In genomic region chr4:129974285-129974684, GRCm38 (mm10) we compare ENCODE assay signal across 39 mouse cellular contexts. TPM values are rescaled to one million over a fixed set of nuclear protein-coding genes. Genes with fewer than 3 reads are reported as not detected.
"Had no signal": no experiment of that assay in that cellular context is flagged by ENCODE, and none has a peak within 500 bp of the region (broad histone marks: within the 10 kb centered on the region; RNA-seq: fewer than 3 reads in every experiment).

No protein-coding gene starts in this region.

- H3K9ac ChIP-seq: limb, embryonic 12.5 days; limb, embryonic 13.5 days; limb, embryonic 15.5 days; liver, embryonic 12.5 days; liver, embryonic 13.5 days; liver, embryonic 14.5 days; liver, embryonic 15.5 days; liver, postnatal 0 days; lung, embryonic 14.5 days; lung, embryonic 15.5 days; midbrain, embryonic 12.5 days; midbrain, embryonic 13.5 days; midbrain, embryonic 15.5 days had no signal

- H3K27ac ChIP-seq: left cerebral cortex, adult 2 months; limb, embryonic 10.5 days; limb, embryonic 12.5 days; limb, embryonic 13.5 days; limb, embryonic 15.5 days; liver, embryonic 12.5 days; liver, embryonic 13.5 days; liver, embryonic 14.5 days; liver, embryonic 15.5 days; lung, embryonic 15.5 days; macrophage; midbrain, embryonic 10.5 days; midbrain, embryonic 12.5 days; midbrain, embryonic 13.5 days; midbrain, embryonic 15.5 days had no signal

- H3K36me3 ChIP-seq: limb, embryonic 10.5 days; limb, embryonic 12.5 days; limb, embryonic 13.5 days; limb, embryonic 15.5 days; liver, embryonic 12.5 days; liver, embryonic 13.5 days; liver, embryonic 15.5 days; lung, embryonic 15.5 days; midbrain, embryonic 10.5 days; midbrain, embryonic 12.5 days; midbrain, embryonic 13.5 days; midbrain, embryonic 15.5 days had no signal

- H3K4me3 ChIP-seq: left cerebral cortex, adult 2 months; limb, embryonic 10.5 days; limb, embryonic 12.5 days; limb, embryonic 13.5 days; limb, embryonic 15.5 days; liver, embryonic 12.5 days; liver, embryonic 13.5 days; liver, embryonic 15.5 days; lung, embryonic 15.5 days; megakaryocyte, embryonic 14.5 days; midbrain, embryonic 10.5 days; midbrain, embryonic 12.5 days; midbrain, embryonic 13.5 days; midbrain, embryonic 15.5 days; myocyte had no signal

- ATAC-seq: liver, embryonic 12.5 days; liver, postnatal 0 days; lung, postnatal 0 days; midbrain, embryonic 13.5 days; midbrain, embryonic 15.5 days; midbrain, embryonic 16.5 days had no signal

- H3K4me2 ChIP-seq: limb, embryonic 12.5 days; limb, embryonic 13.5 days; limb, embryonic 15.5 days; liver, embryonic 11.5 days; liver, embryonic 12.5 days; liver, embryonic 13.5 days; liver, embryonic 15.5 days; lung, embryonic 14.5 days; lung, embryonic 15.5 days; midbrain, embryonic 11.5 days; midbrain, embryonic 12.5 days; midbrain, embryonic 13.5 days; midbrain, embryonic 15.5 days had no signal

- H3K9me3 ChIP-seq: limb, embryonic 10.5 days; limb, embryonic 12.5 days; limb, embryonic 13.5 days; limb, embryonic 15.5 days; liver, embryonic 12.5 days; liver, embryonic 13.5 days; liver, embryonic 15.5 days; lung, embryonic 15.5 days; megakaryocyte, embryonic 14.5 days; midbrain, embryonic 10.5 days; midbrain, embryonic 12.5 days; midbrain, embryonic 13.5 days; midbrain, embryonic 15.5 days had no signal

- H3K4me1 ChIP-seq: limb, embryonic 13.5 days; liver, embryonic 12.5 days; liver, embryonic 13.5 days; liver, embryonic 15.5 days; megakaryocyte, embryonic 14.5 days had no signal

- H3K27me3 ChIP-seq: midbrain, embryonic 15.5 days had no signal

- DNase-seq: liver; liver, embryonic 13.5 days; liver, postnatal 0 days; lung, adult 18-20 months; lung, adult 2 months; lung, embryonic 14.5 days; lung, postnatal 10 days; lung, postnatal 14 days; lung, postnatal 36 days; lung, postnatal 4 days; midbrain, embryonic 14.5 days had no signal

RNA-seq across cellular contexts. Expression of gene Adgrb2, which starts 10.4 kb away (rescaled TPM):
- total RNA-seq: liver, adult 2 months; megakaryocyte progenitor cell, adult 5-6 weeks; monocyte, adult 5-6 weeks had no signal
- polyA plus RNA-seq: liver, embryonic 16.5 days; liver, postnatal 0 days; macrophage had no signal

RNA-seq across cellular contexts. Expression of gene Spocd1, which starts 45.2 kb away (rescaled TPM):
- total RNA-seq: liver, adult 2 months; megakaryocyte-erythroid progenitor cell, adult 5-6 weeks; midbrain, postnatal 0 days; monocyte, adult 5-6 weeks had no signal
- polyA plus RNA-seq: limb, embryonic 10.5 days; limb, embryonic 11.5 days; limb, embryonic 12.5 days; liver, adult 2 months; liver, embryonic 13.5 days; liver, embryonic 15.5 days; liver, embryonic 16.5 days; liver, postnatal 0 days; lung, adult 2 months; lung, embryonic 14.5 days; lung, embryonic 16.5 days; lung, postnatal 0 days; macrophage; midbrain, embryonic 10.5 days; midbrain, embryonic 11.5 days; midbrain, embryonic 12.5 days; midbrain, embryonic 13.5 days; midbrain, embryonic 14.5 days; midbrain, embryonic 15.5 days; midbrain, embryonic 16.5 days; myocyte had no signal
